ENCODE assay signal across 22 mouse cellular contexts in genomic region chr9:25230213-25231039, GRCm38 (mm10). TPM values are rescaled to one million over a fixed set of nuclear protein-coding genes. Genes with fewer than 3 reads are reported as not detected.
DNase-seq lines count a peak whose midpoint lies in the region; ATAC-seq and TF ChIP-seq lines count a peak whose summit lies in the region.
"Had no signal": no experiment of that assay in that cellular context is flagged by ENCODE, and none has a peak within 500 bp of the region (broad histone marks: within the 10 kb centered on the region; RNA-seq: fewer than 3 reads in every experiment).

No protein-coding gene starts in this region.

- peak overlapping the region; percentile 56; the same call in 1 of the 2 replicates for H3K4me2 ChIP-seq in CH12.LX (ENCODE audit: insufficient read depth, low read depth, poor library complexity, severe bottlenecking)
- H3K4me2 ChIP-seq: forebrain, embryonic 13.5 days; heart, embryonic 12.5 days; lung, embryonic 15.5 days had no signal

- peak overlapping the region; percentile 70 for H3K27ac ChIP-seq in left cerebral cortex, adult 2 months
- no peak overlapping the region for H3K27ac ChIP-seq in CH12.LX (ENCODE audit: insufficient read depth, low read depth)
- H3K27ac ChIP-seq: forebrain, embryonic 13.5 days; kidney, postnatal 0 days; lung, embryonic 15.5 days had no signal

- no peak overlapping the region for H3K4me3 ChIP-seq in left cerebral cortex, adult 2 months
- H3K4me3 ChIP-seq in CH12.LX (replicated peaks in 1 of 3; ENCODE audit: low read depth in 2 of 3, low read length in 2 of 3, poor library complexity in 1 of 3), result no peak overlapping the region
- H3K4me3 ChIP-seq: forebrain, embryonic 13.5 days; heart, embryonic 12.5 days; lung, embryonic 15.5 days had no signal

- no peaks in the 10 kb centered on the region for H3K79me2 ChIP-seq in CH12.LX (replicated peaks; ENCODE audit: control insufficient read depth, extremely low read depth, insufficient read depth, poor library complexity, severe bottlenecking)

- TF ChIP-seq POLR2A in CH12.LX (IDR thresholded peaks at IDR 0.05; ENCODE audit: low read depth, low read length), result no peak

- in situ Hi-C loops in CH12.LX (cut with MboI; ENCODE audit: low pct_ligation_motif_present, low pct_unique_long_range_greater_than_20kb, low sequenced_read_pairs), result no loop called here

- no peak for TF ChIP-seq RAD21 in CH12.LX (IDR thresholded peaks at IDR 0.05; ENCODE audit: low read depth, low read length)

- H3K9ac ChIP-seq in CH12.LX (ENCODE audit: insufficient read depth, low read depth), result peak overlapping the region; percentile 53; the same call in 1 of the 2 replicates
- H3K9ac ChIP-seq: forebrain, embryonic 13.5 days; heart, embryonic 12.5 days; lung, embryonic 15.5 days had no signal

- TF ChIP-seq EP300 in CH12.LX (IDR thresholded peaks at IDR 0.05; ENCODE audit: low read length), result peak; percentile 96

- H3K9me3 ChIP-seq in CH12.LX (replicated peaks; ENCODE audit: low read length), result no peaks in the 10 kb centered on the region
- H3K9me3 ChIP-seq: forebrain, embryonic 13.5 days; heart, embryonic 12.5 days; lung, embryonic 15.5 days had no signal

- no peak for DNase-seq in left cerebral cortex, adult 2 months (ENCODE audit: extremely low spot score in 1 of 2, low spot score in 2 of 2)
- DNase-seq in left cerebral cortex, adult 9 months (ENCODE audit: low spot score in 2 of 2), result no peak
- DNase-seq in CH12.LX (ENCODE audit: extremely low read depth), result peak; percentile 23
- DNase-seq in induced T-regulatory cell, adult 2 months (ENCODE audit: low read depth), result peak; percentile 56
- peak; percentile 71 for DNase-seq in telencephalon, adult 2 months (ENCODE audit: low read depth, low spot score)
- DNase-seq in adrenal gland, adult 2 months, result no peak
- DNase-seq: adrenal gland, adult 8-10 months; cerebellum, adult 2 months; cerebellum, postnatal 25 days; gastrocnemius, postnatal 14 days; heart, adult 11 months; heart, postnatal 10 days; kidney, adult 18-20 months; lung, postnatal 36 days; midbrain, embryonic 14.5 days; thymus, postnatal 14 days had no signal

- TF ChIP-seq CTCF in left cerebral cortex, adult 2 months (IDR thresholded peaks at IDR 0.05), result no peak
- no peak for TF ChIP-seq CTCF in CH12.LX (conservative IDR thresholded peaks at IDR 0.05 in 1 of 2, IDR thresholded peaks at IDR 0.05 in 1 of 2; ENCODE audit: low read depth in 2 of 2, low read length in 2 of 2)

- dilution Hi-C loops in CH12.LX (cut with MboI; ENCODE audit: extremely low pct_ligation_motif_present, extremely low pct_unique_long_range_greater_than_20kb, low sequenced_read_pairs), result no loop called here

- no peaks in the 10 kb centered on the region for H3K27me3 ChIP-seq in CH12.LX (replicated peaks)
- H3K27me3 ChIP-seq: forebrain, embryonic 13.5 days; heart, embryonic 12.5 days; lung, embryonic 15.5 days; Patski had no signal

- ATAC-seq in megakaryocyte progenitor cell, adult 5-6 weeks (replicated peaks; ENCODE audit: poor library complexity), result no peak
- ATAC-seq: forebrain, embryonic 13.5 days; Patski had no signal

- H3K4me1 ChIP-seq in CH12.LX (ENCODE audit: control insufficient read depth in 1 of 2, insufficient read depth in 2 of 2), result peaks cover 0 to 4% of the 10 kb centered on the region in 2 experiments; a peak in 3 of 4 replicates
- H3K4me1 ChIP-seq: forebrain, embryonic 13.5 days; heart, embryonic 12.5 days; lung, embryonic 15.5 days had no signal

- intact Hi-C loops in left cerebral cortex, adult 2 months (cut with DNase I), result no loop called here

- H3K36me3 ChIP-seq in CH12.LX (replicated peaks in 1 of 2; ENCODE audit: control insufficient read depth in 1 of 2, insufficient read depth in 1 of 2, low read length in 1 of 2), result no peaks in the 10 kb centered on the region
- H3K36me3 ChIP-seq: heart, embryonic 12.5 days; lung, embryonic 15.5 days had no signal

TF ChIP-seq in CH12.LX, 34 proteins besides CTCF, POLR2A, EP300 and RAD21:
- TF ChIP-seq CHD1 (IDR thresholded peaks at IDR 0.05; ENCODE audit: low read depth, low read length) (no peak), BHLHE40 (IDR thresholded peaks at IDR 0.05; ENCODE audit: low read depth, low read length) (peak; percentile 68), POLR2AphosphoS2 (IDR thresholded peaks at IDR 0.05; ENCODE audit: low read depth, low read length) (no peak), GABPA (IDR thresholded peaks at IDR 0.05; ENCODE audit: insufficient replicate concordance, low read depth, low read length) (no peak), SIN3A (IDR thresholded peaks at IDR 0.05; ENCODE audit: low read length) (0 out of 2 replicates have a peak, but pooled peaks have one; percentile 38), USF1 (IDR thresholded peaks at IDR 0.05; ENCODE audit: low read depth, low read length) (no peak), USF2 (conservative IDR thresholded peaks at IDR 0.05; ENCODE audit: low read depth, low read length) (no peak), MYC (IDR thresholded peaks at IDR 0.05; ENCODE audit: low read depth, low read length) (0 out of 2 replicates have a peak, but pooled peaks have one; percentile 9), HCFC1 (IDR thresholded peaks at IDR 0.05; ENCODE audit: low read depth, low read length) (no peak), ZKSCAN1 (IDR thresholded peaks at IDR 0.05; ENCODE audit: borderline replicate concordance, low read depth, low read length) (no peak), CHD2 (IDR thresholded peaks at IDR 0.05; ENCODE audit: low read length) (0 out of 2 replicates have a peak, but pooled peaks have one; percentile 37), ZNF384 (IDR thresholded peaks at IDR 0.05; ENCODE audit: low read depth, low read length) (no peak), MAX (IDR thresholded peaks at IDR 0.05; ENCODE audit: low read length) (0 out of 2 replicates have a peak, but pooled peaks have one; percentile 16), IRF4 (IDR thresholded peaks at IDR 0.05; ENCODE audit: low read depth, low read length) (peak; percentile 89), TCF12 (IDR thresholded peaks at IDR 0.05; ENCODE audit: low read depth, low read length) (no peak), PAX5 (IDR thresholded peaks at IDR 0.05; ENCODE audit: low read length) (no peak), RCOR1 (conservative IDR thresholded peaks at IDR 0.05; ENCODE audit: low read depth, low read length) (peak; percentile 74; the same call in 1 of the 2 replicates), MEF2A (IDR thresholded peaks at IDR 0.05; ENCODE audit: borderline replicate concordance, low read depth, low read length) (no peak), JUND (conservative IDR thresholded peaks at IDR 0.05; ENCODE audit: low read depth, low read length) (peak; percentile 91), MAFK (IDR thresholded peaks at IDR 0.05; ENCODE audit: insufficient replicate concordance, low read length) (0 out of 2 replicates have a peak, but pooled peaks have one; percentile 11), JUN (IDR thresholded peaks at IDR 0.05; ENCODE audit: insufficient read depth, low read depth, low read length) (peak; percentile 90), ETS1 (conservative IDR thresholded peaks at IDR 0.05; ENCODE audit: low read depth, low read length) (peak; percentile 51; the same call in 1 of the 2 replicates), NELFE (IDR thresholded peaks at IDR 0.05; ENCODE audit: low read depth, low read length) (no peak)

RNA-seq across cellular contexts. Expression of gene Sept7, which starts 21.8 kb away (rescaled TPM):
- total RNA-seq in left cerebral cortex, adult 2 months (2021), result 100 to 1,000 TPM; 349 to 384 TPM
- total RNA-seq in CH12.LX (2012; rRNA removed) (77.9 and 95.6 TPM in 2 replicates), CH12.LX (2014; rRNA removed) (288 and 331 TPM in 2 replicates)
- polyA plus RNA-seq in CH12.LX (2012; ENCODE audit: insufficient read length, low read depth), result 161 and 170 TPM in 2 replicates
- total RNA-seq in megakaryocyte progenitor cell, adult 5-6 weeks (2015), result 186 and 197 TPM in 2 replicates
- 263 and 294 TPM in 2 replicates for total RNA-seq in megakaryocyte progenitor cell, adult 5-6 weeks (2017)
- 100 to 1,000 TPM; 116 to 125 TPM for total RNA-seq in adrenal gland, adult 2 months (2021)
- polyA plus RNA-seq in adrenal gland, adult 2 months (2012; rRNA removed), result 1.4 and 1.8 TPM in 2 replicates

Comparison
In these comparisons a context has a peak if more than half of its experiments do, and no peak if none do; other contexts are left out.
1. DNase-seq: peak in CH12.LX (single experiment), induced T-regulatory cell, adult 2 months (single experiment) and telencephalon, adult 2 months (single experiment); none in left cerebral cortex, adult 2 months (0 of 2), left cerebral cortex, adult 9 months (0 of 2) and adrenal gland, adult 2 months (single experiment).